Mouse (Mus musculus): Measurements from ENCODE around the gene Fancb. TPM values are rescaled to one million over a fixed set of nuclear protein-coding genes. Genes with fewer than 3 reads are reported as not detected.

Gene Fancb
- total RNA-seq (2021), result 1 to 10 TPM; 1.5 to 1.8 TPM

GRCm38 (mm10) chrX:164980193-164980775 lies at the start of gene Fancb, which contains the start of gene Mospd2:
Fancb (plus strand) TSS chrX:164980592.
Mospd2 (minus strand) TSS chrX:164980375.
- DNase-seq (ENCODE audit: extremely low spot score in 1 of 2, low spot score in 1 of 2), result peak; percentile 41 to 51

GRCm38 (mm10) chrX:164941540-164941939 lies 38.9 kb upstream of the Fancb start:
- no peak for DNase-seq (ENCODE audit: extremely low spot score in 1 of 2, low spot score in 1 of 2)

GRCm38 (mm10) chrX:164951858-164952576 lies 28.4 kb upstream of the Fancb start:
- no peak for DNase-seq (ENCODE audit: extremely low spot score in 1 of 2, low spot score in 1 of 2)

GRCm38 (mm10) chrX:164952601-164953375 lies 27.6 kb upstream of the Fancb start:
- no peak for DNase-seq (ENCODE audit: extremely low spot score in 1 of 2, low spot score in 1 of 2)

GRCm38 (mm10) chrX:164965750-164966448 lies 14.5 kb upstream of the Fancb start:
- DNase-seq (ENCODE audit: extremely low spot score in 1 of 2, low spot score in 1 of 2), result no peak

GRCm38 (mm10) chrX:164971206-164971605 lies 9.2 kb upstream of the Fancb start:
- DNase-seq (ENCODE audit: extremely low spot score in 1 of 2, low spot score in 1 of 2), result no peak

- DNase-seq (ENCODE audit: extremely low spot score in 1 of 2, low spot score in 1 of 2), result no peak
Measured at GRCm38 (mm10) chrX:164978866-164979265, 1.5 kb upstream of the Fancb start.

GRCm38 (mm10) chrX:165003141-165003540 lies 22.7 kb downstream of the Fancb start:
- DNase-seq (ENCODE audit: extremely low spot score in 1 of 2, low spot score in 1 of 2), result no peak

- DNase-seq (ENCODE audit: extremely low spot score in 1 of 2, low spot score in 1 of 2), result no peak
Measured at GRCm38 (mm10) chrX:165004779-165005324, 24.5 kb downstream of the Fancb start, which contains the start of gene Gm17604. Gm17604 (minus strand) TSS chrX:165004829.

Other genes starting within 250 kb of the Fancb start
- gene Mospd2, start 217 bp upstream of the Fancb start, total RNA-seq (2021), result 10 to 100 TPM; 19.0 to 21.9 TPM
- gene Gm17604, start 24.2 kb downstream of the Fancb start, total RNA-seq (2021), result not detected